Mouse (Mus musculus) liver, embryonic 14.5 days (tissue): Measurements from ENCODE around the gene Farsa. TPM values are rescaled to one million over a fixed set of nuclear protein-coding genes. Genes with fewer than 3 reads are reported as not detected.
A peak's percentile ranks its signal among the peaks of the same experiment; 100 is the strongest.

Experiments used
- ATAC-seq: fragments of 200-750 bp; cut with Nextera tagmentation; 2 replicates; pipeline ENCODE4 v1.8.0; 2017; ENCODE audit warnings: moderate number of reproducible peaks, mild to moderate bottlenecking, moderate library complexity; ENCODE audit not compliant: insufficient read depth
- DNase-seq, 3 experiments: peaks; one replicate each; pipeline ENCODE4 v3.0.0-alpha.2; 2012 to 2013; ENCODE audit warnings: low read depth in 3 of 3, low spot score in 3 of 3
- H3K27ac ChIP-seq: fragments of 300-500 bp; sonication (generic); 2 replicates; pipeline ENCODE4 v1.5.1; 2014; ENCODE audit warnings: moderate library complexity, mild to moderate bottlenecking, control low read depth, inconsistent platforms
- H3K27me3 ChIP-seq: fragments of 300-500 bp; sonication (generic); 2 replicates; pipeline ENCODE4 v1.6.1; 2014; ENCODE audit warnings: mild to moderate bottlenecking, low read length, moderate library complexity; ENCODE audit not compliant: control insufficient read depth, insufficient read depth
- H3K36me3 ChIP-seq: fragments of 300-500 bp; sonication (generic); replicated peaks from 2 replicates; pipeline ENCODE4 v1.6.1; 2014; ENCODE audit warnings: low read depth; ENCODE audit not compliant: control insufficient read depth, insufficient read depth
- H3K4me1 ChIP-seq, 2 experiments: fragments of 200-500 bp in 1 of 2; fragments of 300-500 bp in 1 of 2; sonication (generic) in 1 of 2; replicated peaks; 2 replicates each; pipeline ENCODE4 v1.6.1; 2012 to 2014; ENCODE audit warnings: antibody characterized with exemption in 1 of 2, inconsistent platforms in 1 of 2, low read length in 1 of 2; ENCODE audit not compliant: control insufficient read depth in 2 of 2, insufficient read depth in 2 of 2
- H3K4me2 ChIP-seq: fragments of 300-500 bp; sonication (generic); 2 replicates; pipeline ENCODE4 v1.6.1; 2014; ENCODE audit warnings: low read depth, mild to moderate bottlenecking, control low read depth, moderate library complexity
- H3K4me3 ChIP-seq, 2 experiments: fragments of 200-500 bp in 1 of 2; fragments of 300-500 bp in 1 of 2; sonication (generic) in 1 of 2; 2 replicates each; pipeline ENCODE4 v1.5.1; 2012 to 2014; ENCODE audit warnings: low read depth in 2 of 2, low read length in 2 of 2, mild to moderate bottlenecking in 2 of 2, control low read depth in 1 of 2, inconsistent platforms in 1 of 2, moderate library complexity in 1 of 2; ENCODE audit not compliant: insufficient read depth in 1 of 2
- H3K9ac ChIP-seq: fragments of 300-500 bp; sonication (generic); replicated peaks from 2 replicates; pipeline ENCODE4 v1.6.1; 2014; ENCODE audit warnings: mild to moderate bottlenecking, control low read depth, moderate library complexity
- H3K9me3 ChIP-seq: fragments of 300-500 bp; sonication (generic); 2 replicates; pipeline ENCODE4 v1.6.1; 2016; ENCODE audit warnings: low read length, mixed read lengths; ENCODE audit not compliant: control insufficient read depth
- CTCF ChIP-seq: IDR thresholded peaks from 2 replicates; pipeline ENCODE4 v1.5.1; 2016; ENCODE audit warnings: antibody characterized with exemption, low read depth, control low read depth
- EP300 ChIP-seq: IDR thresholded peaks from 2 replicates; pipeline ENCODE4 v1.6.1; 2016; ENCODE audit warnings: antibody characterized with exemption, low read depth
- WGBS: fragments of 180-500 bp; shearing (Covaris S2); extraction: QIAGEN DNeasy Blood & Tissue Kit; methylation state at CpG from one replicate; pipeline ENCODE4 v1.1.7; 2014; ENCODE audit not compliant: insufficient replicate concordance; 5-methylcytosine and 5-hydroxymethylcytosine counted together
- polyA plus RNA-seq, 2 experiments: library from polyadenylated mRNA; depleted of rRNA in 1 of 2; stranded (reverse) in 1 of 2; unstranded in 1 of 2; fragments of >200 nt; fragmentation: Nextera tagmentation in 1 of 2; extraction: Ambion mirVana in 1 of 2; gene quantifications; 2 replicates each; pipeline versions ENCODE4 v1.2.1 to v1.2.3; 2012 to 2014

Farsa gene
- polyA plus RNA-seq, 2 experiments = 45.8 to 54.8 TPM

- Histone ChIP-seq H3K4me3 (peak overlapping the region; percentile 74 to 91), H3K27ac (peak overlapping the region; percentile 97), H3K9me3 (no peaks in the 10 kb centered on the region), H3K27me3 (no peaks in the 10 kb centered on the region), H3K9ac (peak overlapping the region; percentile 89), H3K4me1 (peaks cover 39 to 51% of the 10 kb centered on the region in 2 experiments), H3K36me3 (peaks cover 75% of the 10 kb centered on the region), H3K4me2 (peak overlapping the region; percentile 73)
- DNase-seq (no peak), ATAC-seq (no peak)
- no peak for TF ChIP-seq CTCF
- no peak for TF ChIP-seq EP300
- 67% methylated on average over 2 of the region's 2 CpGs for WGBS
These were observed 17.4 kb upstream of the Farsa start for GRCm38 (mm10) chr8:84839411-84839810.

GRCm38 (mm10) chr8:84839875-84840247, 16.9 kb upstream of the Farsa start:
- under 1% methylated on average over 7 of the region's 7 CpGs for WGBS
- Histone ChIP-seq H3K9ac (peak overlapping the region; percentile 89), H3K4me3 (peak overlapping the region; percentile 74 to 91), H3K4me1 (peaks cover 42 to 51% of the 10 kb centered on the region in 2 experiments), H3K9me3 (no peaks in the 10 kb centered on the region), H3K27ac (peak overlapping the region; percentile 97), H3K36me3 (peaks cover 75% of the 10 kb centered on the region), H3K4me2 (peak overlapping the region; percentile 73), H3K27me3 (no peaks in the 10 kb centered on the region)
- no peak for DNase-seq
- no peak for TF ChIP-seq EP300
- no peak for TF ChIP-seq CTCF
- no peak for ATAC-seq

DNA sequence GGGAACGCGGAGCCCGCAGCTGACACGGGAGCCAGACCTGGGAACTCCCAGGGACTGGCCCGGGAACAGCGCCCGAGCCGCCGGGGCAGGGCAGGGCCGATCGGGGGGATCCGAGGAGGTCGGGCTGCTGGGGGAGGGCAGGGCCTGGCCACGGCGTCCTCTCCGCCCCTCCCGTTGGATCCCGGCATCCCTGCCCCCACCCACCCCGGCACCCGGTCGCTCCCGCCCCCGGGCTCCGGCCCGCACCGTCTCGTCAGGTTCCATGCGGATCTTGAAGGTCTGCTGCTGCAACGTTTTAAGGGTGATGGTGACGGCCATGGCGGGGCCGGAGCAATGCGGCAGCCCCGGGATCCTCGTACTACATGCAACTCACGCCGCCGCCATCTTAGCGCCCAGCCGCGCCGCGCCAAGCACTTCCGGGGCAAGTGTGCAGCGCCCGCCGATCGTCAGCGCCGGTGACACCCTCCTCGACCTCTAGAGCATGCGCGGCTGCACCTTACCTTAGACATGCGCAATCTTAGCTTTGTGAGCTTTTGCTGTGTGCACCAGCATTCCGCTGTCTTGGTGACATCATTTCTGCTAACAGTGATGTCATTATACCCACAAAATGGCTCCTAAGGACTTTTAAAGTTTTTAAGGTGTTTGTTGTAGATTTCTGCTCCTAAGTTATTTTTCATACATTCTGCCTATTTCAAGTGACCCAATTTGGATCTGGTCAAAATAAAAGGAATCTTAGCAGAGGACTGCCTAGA, 16.4 kb upstream of the Farsa start, which contains the start of gene Rad23a:
Rad23a (minus strand) TSS at position 418 of the 752 bp plus-strand sequence.
- H3K9ac ChIP-seq = peak within 1 kb of the TSS; percentile 89
- H3K9me3 ChIP-seq = no peaks in the 10 kb centered on the region
- H3K4me3 ChIP-seq = peak within 1 kb of the TSS; percentile 74 to 91
- DNase-seq (peak; percentile 93 to 95 (median 94)), ATAC-seq (peak; percentile 85)
- under 1% methylated on average over 55 of the region's 55 CpGs for WGBS
- H3K36me3 ChIP-seq = peaks cover 75% of the 10 kb centered on the region
- H3K27me3 ChIP-seq = no peaks in the 10 kb centered on the region
- H3K4me2 ChIP-seq = peak within 1 kb of the TSS; percentile 73
- peak within 1 kb of the TSS; percentile 97 for H3K27ac ChIP-seq
- H3K4me1 ChIP-seq = peaks cover 48 to 51% of the 10 kb centered on the region in 2 experiments
- TF ChIP-seq CTCF (0 out of 2 replicates have a peak, but pooled peaks have one; percentile 14), EP300 (no peak)

- Histone ChIP-seq H3K9ac (no peak overlapping the region), H3K27me3 (no peaks in the 10 kb centered on the region), H3K4me2 (peak overlapping the region; percentile 18; the same call in 1 of the 2 replicates), H3K4me3 (no peak overlapping the region), H3K27ac (peak overlapping the region; percentile 34), H3K36me3 (peaks cover 68% of the 10 kb centered on the region), H3K9me3 (no peaks in the 10 kb centered on the region), H3K4me1 (peaks cover 38 to 40% of the 10 kb centered on the region in 2 experiments)
- ATAC-seq = no peak
- no peak for TF ChIP-seq EP300
- no peak for TF ChIP-seq CTCF
- DNase-seq = no peak
- 72% methylated on average over 1 of the region's 1 CpGs for WGBS
These were observed 15.3 kb upstream of the Farsa start for GRCm38 (mm10) chr8:84841514-84841913.

- DNase-seq (no peak), ATAC-seq (no peak)
- Histone ChIP-seq H3K27ac (no peak overlapping the region), H3K27me3 (no peaks in the 10 kb centered on the region), H3K4me1 (peaks cover 24 to 26% of the 10 kb centered on the region in 2 experiments), H3K4me3 (peak overlapping the region; percentile 27 to 95), H3K9ac (peak overlapping the region; percentile 97), H3K4me2 (peak overlapping the region; percentile 94), H3K9me3 (no peaks in the 10 kb centered on the region), H3K36me3 (peaks cover 43% of the 10 kb centered on the region)
- 79% methylated on average over 9 of the region's 9 CpGs for WGBS
- TF ChIP-seq EP300 (no peak), CTCF (no peak)
These were observed 12.3 kb upstream of the Farsa start for GRCm38 (mm10) chr8:84844397-84845070.
